Mouse (Mus musculus) G1E (cell line): Measurements from ENCODE around the gene Ccdc88c.

Experiments used
- CTCF ChIP-seq: IDR thresholded peaks from 2 replicates; pipeline ENCODE4 v1.5.1; 2012; ENCODE audit warnings: low read depth, low read length, inconsistent platforms, mixed read lengths
- GATA1 ChIP-seq: IDR thresholded peaks from 2 replicates; pipeline ENCODE4 v1.6.1; 2012; ENCODE audit warnings: borderline replicate concordance, low read length, inconsistent platforms, mixed read lengths
- POLR2AphosphoS5 ChIP-seq: IDR thresholded peaks from 2 replicates; pipeline ENCODE4 v1.6.1; 2012; ENCODE audit warnings: low read depth, low read length, inconsistent platforms; ENCODE audit not compliant: insufficient replicate concordance

DNA sequence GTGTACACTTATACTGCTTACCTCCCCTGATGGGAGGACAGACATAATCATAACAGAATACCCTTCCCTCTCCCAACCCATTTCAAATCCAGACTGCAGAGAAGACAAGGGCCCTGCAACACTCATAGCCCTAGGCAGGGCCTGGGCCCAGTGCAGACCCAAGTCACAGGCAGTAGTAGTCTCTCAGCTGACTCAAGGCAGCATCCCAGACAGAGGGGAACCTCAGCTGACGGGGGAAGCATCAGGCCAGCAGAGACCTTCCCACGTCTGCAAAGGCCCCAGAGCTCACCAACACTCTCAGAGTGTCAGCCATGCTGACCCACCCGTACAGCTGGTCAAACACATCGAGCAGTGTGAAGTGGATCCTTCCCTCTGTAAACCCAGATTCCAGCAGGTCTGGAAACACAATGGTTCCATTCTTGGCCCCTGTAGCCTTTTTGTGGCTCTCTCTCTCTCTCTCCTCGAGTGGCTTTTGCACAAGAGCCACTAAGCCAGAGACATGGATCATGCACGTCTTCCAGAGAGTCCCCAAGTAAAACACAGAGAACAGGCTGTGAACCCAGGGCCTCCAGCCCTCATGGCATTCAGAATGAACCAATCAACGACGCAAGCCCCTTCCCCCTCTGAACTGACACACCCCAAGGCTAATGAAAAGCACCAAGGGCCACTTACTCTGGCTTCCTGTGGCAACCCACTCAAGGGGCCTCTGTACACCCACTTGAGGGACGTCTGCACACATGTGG is 7.2 kb downstream of the Ccdc88c start:
- no peak for TF ChIP-seq CTCF
- TF ChIP-seq GATA1 = no peak
- TF ChIP-seq POLR2AphosphoS5 = no peak
